Mouse (Mus musculus) cerebellum, adult 2 months (tissue): ENCODE measurements around the gene Dbndd2.

Experiments used
- CTCF ChIP-seq: fragments of 200-500 bp; IDR thresholded peaks from 2 replicates; pipeline ENCODE4 v1.5.1; 2011; ENCODE audit warnings: low read depth, mild to moderate bottlenecking, control low read depth, low read length, moderate library complexity, borderline replicate concordance; ENCODE audit not compliant: insufficient read depth
- POLR2A ChIP-seq: fragments of 200-500 bp; IDR thresholded peaks from 2 replicates; pipeline ENCODE4 v1.6.1; 2011; ENCODE audit warnings: low read length, control low read depth, borderline replicate concordance; ENCODE audit not compliant: insufficient read depth

DNA sequence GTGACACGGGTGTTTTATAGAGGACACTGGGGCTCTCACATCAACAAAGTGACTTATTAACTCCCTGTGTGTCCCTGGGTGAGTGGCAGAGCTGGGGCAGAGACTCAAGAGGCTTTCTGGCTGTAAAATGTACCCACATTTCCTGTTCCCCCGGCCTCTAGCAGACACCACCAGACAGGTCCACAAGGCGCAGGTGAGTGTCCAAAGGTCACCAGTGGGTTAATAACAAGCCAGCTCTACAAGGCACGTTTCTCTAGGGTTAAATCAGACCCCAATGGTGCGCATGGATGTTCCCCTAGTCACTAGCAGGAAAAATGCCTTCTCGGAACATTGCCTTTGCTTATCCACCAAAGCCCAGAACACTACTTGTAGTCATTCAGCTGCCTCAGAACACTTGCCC, 48.2 kb upstream of the Dbndd2 start:
- no peak for TF ChIP-seq CTCF
- TF ChIP-seq POLR2A = no peak
